Mouse (Mus musculus): ENCODE measurements around the gene Hcrt.
A peak's percentile ranks its signal among the peaks of the same experiment; 100 is the strongest.

Gene Hcrt

GRCm38 (mm10) chr11:100767871-100768270 is 5.1 kb upstream of the Hcrt start:
- DNase-seq (ENCODE audit: low spot score) = no peak

- DNase-seq (ENCODE audit: low spot score) = no peak
Observed at GRCm38 (mm10) chr11:100766726-100767125, 4.0 kb upstream of the Hcrt start.

GRCm38 (mm10) chr11:100761547-100762045 is 1.1 kb downstream of the Hcrt start:
- DNase-seq (ENCODE audit: low spot score) = peak; percentile 87

GRCm38 (mm10) chr11:100759611-100760233 is 3.0 kb downstream of the Hcrt start, which contains the start of gene Kcnh4:
TSS of gene Kcnh4 (minus strand) at chr11:100759942.
- DNase-seq (ENCODE audit: low spot score) = no peak

- no peak for DNase-seq (ENCODE audit: low spot score)
Observed at GRCm38 (mm10) chr11:100758707-100759610, 3.8 kb downstream of the Hcrt start.

GRCm38 (mm10) chr11:100757566-100757965 is 5.2 kb downstream of the Hcrt start:
- no peak for DNase-seq (ENCODE audit: low spot score)

- no peak for DNase-seq (ENCODE audit: low spot score)
Observed at GRCm38 (mm10) chr11:100756476-100756875, 6.3 kb downstream of the Hcrt start.

GRCm38 (mm10) chr11:100754693-100755057 is 8.1 kb downstream of the Hcrt start:
- no peak for DNase-seq (ENCODE audit: low spot score)

GRCm38 (mm10) chr11:100754021-100754692 is 8.6 kb downstream of the Hcrt start:
- DNase-seq (ENCODE audit: low spot score) = no peak

GRCm38 (mm10) chr11:100752294-100752693 is 10.4 kb downstream of the Hcrt start:
- DNase-seq (ENCODE audit: low spot score) = no peak

- DNase-seq (ENCODE audit: low spot score) = no peak
Observed at GRCm38 (mm10) chr11:100750127-100750526, 12.6 kb downstream of the Hcrt start.

- no peak for DNase-seq (ENCODE audit: low spot score)
Observed at GRCm38 (mm10) chr11:100749469-100749868, 13.3 kb downstream of the Hcrt start.

GRCm38 (mm10) chr11:100748620-100749019 is 14.1 kb downstream of the Hcrt start:
- no peak for DNase-seq (ENCODE audit: low spot score)

GRCm38 (mm10) chr11:100747114-100747513 is 15.6 kb downstream of the Hcrt start:
- DNase-seq (ENCODE audit: low spot score) = no peak

GRCm38 (mm10) chr11:100746546-100746945 is 16.2 kb downstream of the Hcrt start:
- DNase-seq (ENCODE audit: low spot score) = no peak

- no peak for DNase-seq (ENCODE audit: low spot score)
Observed at GRCm38 (mm10) chr11:100745085-100745484, 17.6 kb downstream of the Hcrt start.

GRCm38 (mm10) chr11:100741348-100741747 is 21.4 kb downstream of the Hcrt start:
- no peak for DNase-seq (ENCODE audit: low spot score)

- DNase-seq (ENCODE audit: low spot score) = no peak
Observed at GRCm38 (mm10) chr11:100738749-100739148, 24.0 kb downstream of the Hcrt start.

GRCm38 (mm10) chr11:100738066-100738604 is 24.6 kb downstream of the Hcrt start, which contains the start of gene Rab5c:
TSS of gene Rab5c (minus strand) at chr11:100738215.
- DNase-seq (ENCODE audit: low spot score) = peak; percentile 96

- no peak for DNase-seq (ENCODE audit: low spot score)
Observed at GRCm38 (mm10) chr11:100737105-100737733, 25.5 kb downstream of the Hcrt start.

- DNase-seq (ENCODE audit: low spot score) = no peak
Observed at GRCm38 (mm10) chr11:100736746-100737080, 26.0 kb downstream of the Hcrt start.

Data from ovary, postnatal 14 days (tissue).